Comparison of ENCODE assay signal across 9 mouse cellular contexts in the genomic region with DNA sequence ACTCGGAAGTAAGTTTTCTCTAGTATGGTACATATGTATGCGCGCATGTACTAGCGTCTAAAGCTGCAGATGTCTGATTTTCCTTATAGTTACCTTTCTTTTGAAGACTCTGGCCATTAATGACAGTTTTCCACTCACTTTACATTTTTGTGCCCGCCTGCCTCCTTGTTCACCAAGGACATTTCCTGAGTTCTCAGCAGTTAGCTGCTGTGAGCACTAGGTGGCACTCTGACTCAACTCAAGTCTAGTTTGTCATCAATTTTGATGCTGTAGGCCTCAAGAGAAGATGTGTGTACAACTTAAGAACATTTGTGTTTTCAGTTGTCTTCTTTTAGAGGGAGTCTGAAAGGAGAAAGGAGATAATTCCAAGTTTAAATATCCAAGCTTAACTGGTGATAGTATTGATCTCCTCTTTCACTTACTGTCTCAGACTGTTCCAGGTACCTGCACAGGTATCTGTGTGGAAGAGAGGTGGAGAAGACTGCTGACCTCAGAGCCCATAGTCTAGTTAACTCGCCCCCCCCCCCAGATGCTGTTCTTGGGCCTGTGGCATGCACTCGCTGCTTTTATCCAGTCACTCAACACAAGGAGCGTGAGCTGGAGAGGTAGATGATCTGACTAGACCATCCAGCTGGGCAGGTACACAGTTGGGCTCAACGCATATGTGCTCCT. TPM values are rescaled to one million over a fixed set of nuclear protein-coding genes. Genes with fewer than 3 reads are reported as not detected.
DNase-seq lines count a peak whose midpoint lies in the region; ATAC-seq and TF ChIP-seq lines count a peak whose summit lies in the region.
"Had no signal": no experiment of that assay in that cellular context is flagged by ENCODE, and none has a peak within 500 bp of the region (broad histone marks: within the 10 kb centered on the region; RNA-seq: fewer than 3 reads in every experiment).

No protein-coding gene starts in this region.

- no peak overlapping the region for H3K4me2 ChIP-seq in hindbrain, embryonic 12.5 days (replicated peaks)

- H3K9me3 ChIP-seq in hindbrain, embryonic 10.5 days: no peaks in the 10 kb centered on the region
- H3K9me3 ChIP-seq in hindbrain, embryonic 12.5 days (replicated peaks): no peaks in the 10 kb centered on the region
- H3K9me3 ChIP-seq: megakaryocyte, embryonic 14.5 days had no signal

- peaks cover 4% of the 10 kb centered on the region; the same call in 1 of the 2 replicates for H3K4me1 ChIP-seq in hindbrain, embryonic 10.5 days (replicated peaks)
- no peaks in the 10 kb centered on the region for H3K4me1 ChIP-seq in hindbrain, embryonic 12.5 days
- no peaks in the 10 kb centered on the region for H3K4me1 ChIP-seq in embryonic fibroblast, embryonic 13.5 days (ENCODE audit: control insufficient read depth, insufficient read depth, low read length)

- peak; percentile 48; the same call in 1 of the 2 replicates for TF ChIP-seq CTCF in embryonic fibroblast, embryonic 13.5 days (IDR thresholded peaks at IDR 0.05; ENCODE audit: borderline replicate concordance, insufficient read depth, low read length)

- H3K9ac ChIP-seq in hindbrain, embryonic 12.5 days: no peak overlapping the region

- no peak overlapping the region for H3K4me3 ChIP-seq in hindbrain, embryonic 10.5 days
- H3K4me3 ChIP-seq in hindbrain, embryonic 12.5 days: no peak overlapping the region
- H3K4me3 ChIP-seq in embryonic fibroblast, embryonic 13.5 days (ENCODE audit: insufficient read depth, low read length): no peak overlapping the region
- H3K4me3 ChIP-seq: megakaryocyte, embryonic 14.5 days had no signal

- no peak for TF ChIP-seq POLR2A in embryonic fibroblast, embryonic 13.5 days (IDR thresholded peaks at IDR 0.05; ENCODE audit: low read depth, low read length)

- no peak for ATAC-seq in hindbrain, embryonic 12.5 days (ENCODE audit: low FRiP score)
- ATAC-seq in megakaryocyte-erythroid progenitor cell, adult 5-6 weeks (replicated peaks; ENCODE audit: low FRiP score, low TSS enrichment, poor library complexity, severe bottlenecking): peak; percentile 61; the same call in 1 of the 2 replicates

- H3K36me3 ChIP-seq in hindbrain, embryonic 10.5 days: no peaks in the 10 kb centered on the region
- no peaks in the 10 kb centered on the region for H3K36me3 ChIP-seq in hindbrain, embryonic 12.5 days

- peak; percentile 50 for DNase-seq in hindbrain, embryonic 10.5 days (ENCODE audit: low spot score)
- DNase-seq in brain, adult 2 months (ENCODE audit: low read depth, low spot score): peak; percentile 95
- peak; percentile 23 for DNase-seq in heart, postnatal 25 days (ENCODE audit: low spot score)
- peak; percentile 52 for DNase-seq in layer of hippocampus, adult 9-11 months
- DNase-seq in right cerebral cortex, postnatal 36 days (ENCODE audit: low spot score in 2 of 2): peak; percentile 50 to 59

- H3K27ac ChIP-seq in hindbrain, embryonic 10.5 days: no peak overlapping the region
- no peak overlapping the region for H3K27ac ChIP-seq in hindbrain, embryonic 12.5 days
- H3K27ac ChIP-seq in embryonic fibroblast, embryonic 13.5 days (ENCODE audit: insufficient read depth, low read length): no peak overlapping the region

- no peaks in the 10 kb centered on the region for H3K27me3 ChIP-seq in hindbrain, embryonic 10.5 days (ENCODE audit: insufficient read depth, poor library complexity, severe bottlenecking)
- H3K27me3 ChIP-seq in hindbrain, embryonic 12.5 days: no peaks in the 10 kb centered on the region
- H3K27me3 ChIP-seq: megakaryocyte, embryonic 14.5 days had no signal

- intact Hi-C loops in heart, postnatal 25 days (cut with DNase I): loop anchor here (2.0 to 5.0 kb wide), 6 partner anchors 56 to 461 kb away; partner anchors contain the start of gene Foxo3

- WGBS in hindbrain, embryonic 10.5 days: 53% methylated on average over 9 of the region's 9 CpGs
- 50% methylated on average over 9 of the region's 9 CpGs for WGBS in hindbrain, embryonic 12.5 days

RNA-seq across cellular contexts. Expression of gene Sesn1, which starts 21.3 kb away (rescaled TPM):
- polyA plus RNA-seq in hindbrain, embryonic 10.5 days (2016; fragmentation: Nextera tagmentation; extraction: Ambion mirVana): 17.6 and 18.2 TPM in 2 replicates
- polyA plus RNA-seq in hindbrain, embryonic 12.5 days (2016; fragmentation: Nextera tagmentation; extraction: Ambion mirVana): 33.0 and 35.1 TPM in 2 replicates
- 8.4 and 13.8 TPM in 2 replicates for polyA plus RNA-seq in embryonic fibroblast, embryonic 13.5 days (2011; ENCODE audit: insufficient read length, low read depth, missing spikeins)
- total RNA-seq in heart, postnatal 25 days (2021): 100 to 1,000 TPM; 135 to 137 TPM
- total RNA-seq in megakaryocyte-erythroid progenitor cell, adult 5-6 weeks (2014; fragmentation: Nextera tagmentation): 22.6 and 23.4 TPM in 2 replicates
- 20.4 and 24.6 TPM in 2 replicates for total RNA-seq in megakaryocyte-erythroid progenitor cell, adult 5-6 weeks (2017)

RNA-seq across cellular contexts. Expression of gene Cep57l1, which starts 21.3 kb away (rescaled TPM):
- 20.7 and 24.9 TPM in 2 replicates for polyA plus RNA-seq in hindbrain, embryonic 10.5 days (2016; fragmentation: Nextera tagmentation; extraction: Ambion mirVana)
- polyA plus RNA-seq in hindbrain, embryonic 12.5 days (2016; fragmentation: Nextera tagmentation; extraction: Ambion mirVana): 19.7 and 21.9 TPM in 2 replicates
- polyA plus RNA-seq in embryonic fibroblast, embryonic 13.5 days (2011; ENCODE audit: insufficient read length, low read depth, missing spikeins): 12.4 and 17.8 TPM in 2 replicates
- total RNA-seq in heart, postnatal 25 days (2021): 1 to 10 TPM; 2.3 to 3.4 TPM
- total RNA-seq in megakaryocyte-erythroid progenitor cell, adult 5-6 weeks (2014; fragmentation: Nextera tagmentation): 28.7 and 45.5 TPM in 2 replicates
- 41.5 and 50.0 TPM in 2 replicates for total RNA-seq in megakaryocyte-erythroid progenitor cell, adult 5-6 weeks (2017)

Comparison
In these comparisons a context has a peak if more than half of its experiments do, and no peak if none do; other contexts are left out.
1. DNase-seq: peak in every context shown above with its lines; median percentile 95 in brain, adult 2 months; 54 in right cerebral cortex, postnatal 36 days; 52 in layer of hippocampus, adult 9-11 months; 50 in hindbrain, embryonic 10.5 days; 23 in heart, postnatal 25 days.